Mouse (Mus musculus) heart, postnatal 25 days (tissue): ENCODE measurements at regions not wholly inside any gene's neighbourhood (a gene's known extent, or its start where the extent isn't known, plus 50 kb on each side); places are given as distances from the start of the nearest gene placed in this dataset.
A peak's percentile ranks its signal among the peaks of the same experiment; 100 is the strongest.

Experiments used
- DNase-seq: peaks from one replicate; pipeline ENCODE4 v3.0.0; 2022; ENCODE audit warnings: low spot score
- intact Hi-C: fragments of 180-260 bp; cut with DNase I; formaldehyde crosslinking; loops from one replicate; pipeline ENCODE4 v1.15.1; 2025

DNA sequence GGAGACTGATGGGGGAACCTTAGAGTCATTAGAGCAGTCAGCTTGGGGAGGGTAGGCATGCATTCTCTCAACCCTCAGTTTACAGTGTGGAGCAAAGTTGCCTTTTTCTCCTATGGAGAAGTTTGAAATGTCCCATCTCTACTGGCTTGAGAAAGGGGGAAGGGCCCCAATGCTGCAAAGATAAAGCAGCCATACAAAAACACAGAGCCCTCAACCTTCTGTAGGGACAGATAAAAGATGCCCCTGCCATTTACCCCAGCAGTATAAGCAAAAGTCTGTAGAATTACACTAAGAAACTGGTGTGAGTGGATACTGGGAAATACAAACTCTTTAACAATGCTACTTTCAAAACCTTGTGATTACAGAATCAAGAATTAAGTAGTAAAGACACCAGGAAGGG is 71.9 kb upstream of the Tmem215 start:
- no peak for DNase-seq
- intact Hi-C loops = no loop called here

DNA sequence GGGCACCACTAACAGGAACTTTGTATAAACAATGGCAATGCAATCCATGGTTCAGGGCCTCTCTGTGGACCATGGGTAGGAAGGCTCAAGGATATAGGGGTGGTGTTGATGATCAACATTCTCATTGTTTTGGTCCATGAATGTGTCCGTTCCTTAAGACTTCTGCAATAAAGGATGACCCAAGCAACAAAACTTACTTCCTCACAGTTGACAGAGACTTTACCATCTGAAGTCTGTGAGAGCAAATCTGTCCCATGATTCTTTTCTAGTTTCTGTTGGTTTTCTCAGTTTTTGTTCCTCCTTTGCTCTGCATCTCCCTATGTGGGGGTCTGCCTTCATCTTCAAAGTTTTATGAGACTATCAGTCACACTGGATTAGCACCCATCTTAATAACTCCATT is 81.8 kb upstream of the Tmem215 start:
- DNase-seq = no peak
- intact Hi-C loops = no loop called here

DNA sequence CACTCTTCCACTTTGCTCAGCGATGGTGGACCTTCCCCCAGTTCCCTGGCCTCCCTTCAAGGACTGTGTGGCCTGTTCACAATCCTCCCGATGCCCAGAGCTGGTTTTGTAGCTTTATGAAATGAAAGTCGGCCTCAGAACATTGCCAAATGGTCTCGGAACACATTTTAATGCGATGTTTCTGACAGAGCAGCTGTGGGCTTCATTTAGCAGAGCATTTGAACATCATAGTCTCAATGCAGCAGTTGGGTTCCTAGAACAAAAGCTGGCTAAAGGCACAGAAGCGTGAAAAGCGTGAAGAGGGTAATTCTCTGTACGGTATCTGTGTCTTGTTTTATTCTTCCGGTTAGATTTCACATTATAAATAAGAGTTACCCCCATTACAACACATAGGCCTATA is 86.7 kb upstream of the Tmem215 start:
- no peak for DNase-seq

DNA sequence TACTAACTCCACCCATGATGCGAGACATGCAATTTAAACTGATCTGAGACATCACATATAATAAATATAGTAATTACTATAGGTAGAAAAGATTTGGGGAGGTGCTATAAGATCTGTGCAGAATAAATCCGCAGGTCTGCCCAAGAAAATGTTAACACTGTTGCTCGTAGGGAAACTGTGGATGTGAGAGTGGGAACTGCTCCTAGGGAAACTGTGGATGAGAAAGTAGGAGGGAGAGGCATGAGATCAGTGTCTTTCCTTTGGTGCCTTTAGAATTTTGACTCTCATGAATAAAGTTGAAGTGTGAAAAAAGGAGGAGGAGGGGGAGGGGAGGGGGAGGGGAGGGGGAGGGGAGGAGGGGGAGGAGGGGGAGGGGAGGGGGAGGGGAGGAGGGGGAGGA is 87.3 kb upstream of the Tmem215 start:
- intact Hi-C loops = no loop called here
- no peak for DNase-seq

More for the DNA sequence above, 86.7 kb upstream of the Tmem215 start:
- intact Hi-C loops = no loop called here

DNA sequence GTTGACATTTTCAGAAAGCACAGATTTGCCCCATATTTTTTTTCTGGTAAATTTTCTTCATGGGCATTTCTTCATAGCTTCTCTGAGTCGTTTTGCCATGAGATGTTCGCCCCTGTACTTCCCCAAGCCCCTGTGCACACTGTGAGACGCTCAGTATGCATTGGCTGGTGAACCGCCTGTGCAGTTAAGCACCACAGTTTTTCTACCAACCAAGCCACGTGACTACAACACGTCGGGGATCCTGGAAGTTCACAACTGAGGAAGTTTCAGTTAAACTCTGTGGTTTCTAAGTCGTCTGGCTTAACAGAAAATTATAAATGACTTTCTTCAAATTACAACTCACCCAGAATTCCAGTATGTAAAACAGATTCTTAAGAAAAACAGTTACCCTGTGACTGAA is 91.7 kb upstream of the Tmem215 start:
- intact Hi-C loops = no loop called here
- DNase-seq = no peak

DNA sequence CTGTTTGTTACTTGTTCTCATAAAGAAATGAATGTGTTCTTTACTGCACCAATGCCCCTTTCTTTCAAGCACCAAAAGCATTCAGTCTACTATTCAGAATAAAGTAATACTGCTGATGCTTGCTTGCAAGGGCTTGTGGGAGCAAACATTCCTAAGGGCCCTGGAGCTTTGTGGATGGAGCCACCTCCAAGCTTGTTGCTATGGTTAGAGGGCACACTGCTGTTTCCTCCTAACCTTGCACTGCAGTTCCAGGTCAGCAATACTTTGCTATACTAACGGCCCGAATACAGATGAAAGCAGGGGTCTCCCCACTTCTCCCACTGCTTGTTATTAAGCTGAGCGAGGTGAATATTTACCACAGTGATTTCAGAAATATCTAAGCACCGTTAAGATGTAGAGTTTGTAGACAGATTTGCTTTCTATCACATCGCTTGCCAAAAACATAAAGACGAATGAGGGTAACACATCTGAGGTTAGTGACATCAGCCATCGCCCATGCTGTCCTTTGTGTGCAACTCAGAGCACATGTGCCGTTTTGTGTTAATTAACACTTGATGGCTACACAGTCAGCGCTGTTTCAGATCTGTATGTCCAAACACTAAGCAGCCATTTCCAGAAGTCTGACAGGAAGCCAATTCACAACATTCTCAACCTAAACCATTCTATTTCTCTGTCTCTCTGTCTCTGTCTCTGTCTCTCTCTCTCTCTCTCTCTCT is 96.4 kb upstream of the Ndufb6 start:
- intact Hi-C loops = no loop called here

DNA sequence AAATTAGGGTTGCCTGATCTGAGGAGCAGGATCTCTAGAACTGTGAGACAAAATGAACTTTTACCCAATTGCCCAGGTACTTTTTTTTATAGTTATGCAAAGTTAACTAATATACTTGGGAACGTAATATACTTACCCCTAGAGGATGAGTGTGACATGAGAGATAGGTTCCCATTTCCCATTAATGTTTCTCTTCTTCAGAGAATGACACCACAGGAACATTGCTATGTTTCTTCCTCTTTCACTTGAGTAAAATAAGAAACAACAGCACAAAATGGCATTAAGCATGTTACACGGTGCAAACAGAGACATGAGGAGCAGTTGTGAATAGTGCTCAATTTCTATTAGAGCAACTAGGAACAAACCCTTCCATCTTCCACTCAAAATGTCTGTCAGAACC is 95.0 kb upstream of the Ndufb6 start:
- intact Hi-C loops = no loop called here

More for the DNA sequence above, 96.4 kb upstream of the Ndufb6 start:
- no peak for DNase-seq

DNA sequence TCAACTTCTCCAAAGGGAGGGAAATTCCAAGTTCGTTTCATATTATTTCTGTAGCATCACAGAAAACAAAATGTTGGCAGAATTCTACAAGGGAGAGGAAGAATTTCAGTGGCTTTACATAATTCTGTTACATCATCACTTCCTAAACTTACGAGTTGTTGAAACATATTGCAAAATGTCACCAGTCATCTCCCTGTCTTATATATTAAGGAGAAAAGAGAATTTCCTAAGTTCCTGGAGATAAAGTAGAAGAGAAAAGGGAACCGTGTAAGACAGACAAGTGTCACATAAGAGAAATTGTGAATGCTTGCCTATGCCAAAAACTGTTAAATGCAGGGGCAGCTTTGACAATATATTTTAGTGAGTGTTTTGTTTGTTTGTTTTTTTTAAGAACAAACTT is 85.1 kb upstream of the Ndufb6 start:
- no peak for DNase-seq
- intact Hi-C loops = no loop called here

More for the DNA sequence above, 95.0 kb upstream of the Ndufb6 start:
- no peak for DNase-seq

DNA sequence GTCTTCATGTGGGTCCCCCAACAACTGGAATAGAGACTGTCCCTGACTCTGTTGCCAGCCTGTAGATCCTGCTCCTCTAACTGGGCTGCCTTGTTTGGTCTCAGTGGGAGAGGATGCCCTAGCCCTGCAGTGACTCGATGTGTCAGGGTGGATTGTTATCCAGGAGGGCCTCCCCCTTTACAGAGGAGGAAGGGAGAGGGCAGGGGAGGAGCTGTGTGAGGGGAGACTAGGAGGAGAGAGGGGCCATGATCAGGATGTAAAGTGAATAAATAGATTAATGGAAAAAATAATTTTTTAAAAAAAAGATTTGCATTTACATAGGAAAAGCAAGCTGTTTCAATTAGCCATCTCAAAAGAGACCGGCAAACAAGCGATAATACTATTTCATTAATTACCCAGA is 80.1 kb upstream of the Ndufb6 start:
- DNase-seq = no peak
- intact Hi-C loops = no loop called here

DNA sequence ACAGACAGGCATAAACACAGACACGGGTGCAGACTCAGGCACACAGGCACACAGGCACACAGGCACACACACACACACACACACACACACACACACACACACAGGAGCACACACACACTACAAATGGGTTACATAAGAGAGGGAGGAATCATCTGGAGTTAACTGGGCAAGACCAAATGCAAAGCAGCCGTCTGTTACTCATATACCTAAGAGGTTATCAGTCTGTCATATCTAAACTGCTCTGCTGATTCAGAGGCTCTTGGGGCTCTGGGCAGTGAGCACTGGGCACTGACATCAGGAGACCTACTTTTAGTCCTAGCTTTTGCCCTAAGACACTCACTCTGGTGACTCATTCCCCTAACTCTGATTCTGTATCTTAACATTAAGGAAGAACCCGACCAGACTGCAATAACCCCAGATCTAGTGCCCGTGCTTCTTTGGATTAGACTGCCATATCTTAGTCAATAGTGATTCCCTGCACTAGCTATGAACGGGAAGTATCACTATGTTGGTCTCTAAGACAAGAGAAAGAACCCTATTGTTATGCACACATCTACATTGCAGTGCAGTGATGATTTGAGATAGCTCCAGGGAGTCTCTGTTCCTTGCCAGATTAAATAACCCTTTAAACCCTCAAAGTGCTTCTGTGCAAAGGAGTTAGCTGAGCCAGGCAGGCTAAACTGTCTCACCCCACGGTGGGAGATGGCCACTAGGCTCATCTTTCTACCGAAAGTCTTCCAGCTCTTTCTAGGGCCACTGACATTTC is 78.0 kb upstream of the Ndufb6 start:
- no peak for DNase-seq
- intact Hi-C loops = no loop called here

DNA sequence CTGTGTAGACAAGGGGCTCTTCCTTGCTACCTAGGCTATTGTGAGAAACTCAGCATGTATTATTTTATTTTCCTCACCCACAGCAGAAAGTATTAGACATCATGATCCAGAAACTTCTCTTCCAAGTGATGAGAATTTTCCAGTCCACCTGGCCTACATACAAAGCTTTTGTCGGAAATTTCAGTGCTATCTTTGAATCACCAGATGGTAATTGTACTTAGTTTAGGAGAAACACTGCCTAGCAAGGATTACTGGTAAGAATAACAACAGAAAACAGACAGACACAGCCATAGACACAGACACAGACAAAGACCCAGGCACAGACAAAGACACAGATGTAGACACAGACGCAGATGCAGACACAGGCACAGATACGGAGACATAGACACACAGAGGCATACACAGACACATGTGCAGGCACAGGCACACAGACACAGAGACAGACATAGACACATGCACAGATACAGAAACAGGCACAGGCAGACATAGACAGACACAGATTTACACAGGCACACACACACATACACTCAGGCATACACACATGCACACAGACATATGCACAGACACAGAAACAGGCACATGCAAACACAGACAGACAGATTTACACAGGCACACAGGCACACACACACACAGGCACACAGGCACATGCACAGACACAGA is 76.7 kb upstream of the Ndufb6 start:
- no peak for DNase-seq
- intact Hi-C loops = no loop called here

DNA sequence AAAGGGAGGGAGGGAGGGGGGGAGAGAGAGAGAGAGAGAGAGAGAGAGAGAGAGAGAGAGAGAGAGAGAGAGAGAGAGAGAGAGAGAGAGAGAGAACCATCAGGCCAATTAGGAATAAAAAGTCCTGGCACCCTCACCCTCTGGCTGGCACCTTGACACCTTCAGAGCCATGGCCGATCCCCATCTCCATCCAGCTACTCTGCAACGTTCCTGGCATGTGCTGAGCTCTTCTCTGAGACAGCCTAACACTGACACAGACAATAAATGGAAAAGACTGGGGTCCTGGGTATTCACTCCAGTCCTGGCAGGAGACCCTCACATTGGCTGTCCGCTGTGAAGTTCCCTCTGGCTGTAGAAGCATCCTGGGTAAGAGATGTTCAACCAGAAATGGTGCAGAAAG is 75.2 kb upstream of the Ndufb6 start:
- intact Hi-C loops = no loop called here
- no peak for DNase-seq

DNA sequence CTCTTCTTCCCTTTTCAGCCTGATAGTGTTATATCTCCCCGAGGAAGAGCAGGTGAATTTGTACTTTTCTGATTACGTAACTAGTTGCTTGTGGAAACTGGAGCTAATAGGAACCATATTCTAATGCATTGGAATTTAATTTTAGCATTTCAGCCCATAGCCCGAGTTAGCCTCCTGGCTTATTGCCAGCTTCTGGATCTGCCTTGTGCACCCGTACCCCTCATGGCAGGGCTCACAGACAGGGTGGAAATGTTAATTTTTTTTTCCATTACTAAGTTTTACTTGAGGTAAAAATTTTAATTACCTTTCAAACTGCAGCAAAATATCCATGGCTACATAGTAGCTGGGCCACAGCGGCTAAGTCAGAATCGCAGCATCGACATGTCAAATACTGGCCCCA is 72.4 kb upstream of the Ndufb6 start:
- intact Hi-C loops = no loop called here
- no peak for DNase-seq

DNA sequence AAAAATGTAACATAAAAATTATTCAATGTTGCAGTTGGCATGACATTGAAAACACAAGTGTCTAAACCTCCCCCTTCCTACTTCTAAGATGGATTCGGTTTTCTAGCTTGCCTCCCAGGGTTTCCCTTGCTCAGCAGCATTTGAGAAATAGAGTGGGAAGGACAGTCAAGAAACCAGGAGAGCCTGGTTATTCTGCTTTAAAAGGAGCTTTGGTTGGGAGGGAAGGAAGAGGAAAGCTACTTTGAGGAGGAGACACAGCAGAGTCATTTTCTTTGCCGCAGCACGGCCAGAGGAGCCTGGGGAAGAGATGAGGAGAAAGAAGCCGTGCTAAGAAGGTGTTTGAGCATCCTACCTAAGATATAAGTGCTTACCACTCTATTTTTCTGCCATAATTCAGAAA is 71.9 kb upstream of the Ndufb6 start:
- intact Hi-C loops = no loop called here
- DNase-seq = no peak

DNA sequence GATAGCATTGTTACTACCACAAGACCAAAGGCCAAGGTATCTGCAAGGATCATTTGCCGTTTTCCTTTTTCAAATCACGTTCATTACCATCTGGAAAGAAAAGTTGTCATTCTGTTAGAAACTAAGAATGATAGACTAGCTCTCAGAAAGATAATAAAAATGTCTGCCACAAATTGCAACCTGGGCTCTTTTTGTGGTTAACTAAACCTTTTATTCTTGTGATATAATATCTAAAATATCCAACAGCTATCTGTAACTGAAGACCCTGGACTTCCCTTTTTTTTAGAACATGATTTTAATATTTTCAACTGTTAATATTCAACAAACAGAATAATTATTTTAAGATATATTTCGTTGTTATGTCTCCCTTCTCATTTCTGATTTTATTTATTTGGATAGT is 66.6 kb upstream of the Ndufb6 start:
- no peak for DNase-seq
- intact Hi-C loops = no loop called here

DNA sequence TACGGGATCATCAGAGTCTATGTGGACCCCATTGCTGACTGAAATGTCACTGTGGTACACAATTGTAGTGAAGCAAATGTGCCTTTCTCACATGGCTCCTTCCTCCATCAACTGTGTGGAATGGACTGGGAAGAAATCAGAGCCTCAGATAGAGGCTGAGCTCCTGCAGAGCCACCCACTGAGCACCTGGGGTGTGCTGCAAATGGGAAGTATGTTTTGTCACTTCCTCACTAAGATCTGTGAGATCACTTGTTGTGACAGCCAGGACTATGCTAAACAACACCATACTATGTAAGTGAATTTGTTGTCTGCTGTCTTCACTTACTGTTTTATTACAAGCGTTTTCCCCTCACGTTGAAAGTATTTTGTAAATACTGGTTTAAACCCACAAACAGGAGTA is 63.0 kb upstream of the Ndufb6 start:
- intact Hi-C loops = no loop called here
- DNase-seq = no peak

DNA sequence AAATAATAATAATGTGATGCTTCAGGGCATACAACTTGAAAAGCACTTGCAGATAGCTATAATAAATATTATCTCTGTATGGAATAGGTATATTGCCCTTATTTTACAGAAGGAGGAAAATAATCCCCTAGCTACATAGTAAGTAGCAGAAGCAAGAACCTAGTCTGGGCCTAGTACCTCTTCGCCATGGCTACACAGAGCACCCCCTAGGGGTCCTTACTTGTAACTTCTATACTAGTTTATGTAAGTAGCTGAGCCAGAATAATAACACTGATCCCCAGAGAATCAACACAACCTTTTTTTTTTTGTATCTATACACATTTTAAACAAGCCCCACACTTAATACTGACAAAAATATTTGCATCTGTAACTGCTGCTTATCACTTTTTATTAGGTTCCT is 55.6 kb upstream of the Ndufb6 start:
- no peak for DNase-seq
- intact Hi-C loops = no loop called here

DNA sequence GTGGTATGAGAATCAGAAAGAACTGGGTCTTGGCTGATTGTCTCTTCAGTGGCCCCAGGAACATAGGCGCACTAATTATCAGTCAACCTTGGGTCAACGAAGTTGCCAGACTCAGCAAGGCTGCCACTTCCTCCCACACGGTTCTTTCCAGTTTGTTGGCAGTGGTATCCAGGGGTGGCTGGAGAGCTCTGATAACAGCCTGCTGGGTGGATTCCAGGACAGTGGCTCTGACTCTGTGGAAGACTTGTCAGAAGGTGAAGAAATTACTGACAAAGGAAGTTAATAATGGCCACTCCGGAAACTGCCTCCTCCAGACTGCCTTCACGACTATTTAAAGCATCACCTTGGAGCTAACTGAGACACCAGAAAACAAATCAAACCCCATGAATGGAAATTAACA is 50.5 kb upstream of the Ndufb6 start:
- DNase-seq = peak; percentile 6
- intact Hi-C loops = no loop called here
